Mouse (Mus musculus): ENCODE measurements around the gene Cadps2. TPM values are rescaled to one million over a fixed set of nuclear protein-coding genes. Genes with fewer than 3 reads are reported as not detected.

The Cadps2 gene
- total RNA-seq, 2 experiments from 2014 or later: 1.7 to 1.8 TPM

DNA sequence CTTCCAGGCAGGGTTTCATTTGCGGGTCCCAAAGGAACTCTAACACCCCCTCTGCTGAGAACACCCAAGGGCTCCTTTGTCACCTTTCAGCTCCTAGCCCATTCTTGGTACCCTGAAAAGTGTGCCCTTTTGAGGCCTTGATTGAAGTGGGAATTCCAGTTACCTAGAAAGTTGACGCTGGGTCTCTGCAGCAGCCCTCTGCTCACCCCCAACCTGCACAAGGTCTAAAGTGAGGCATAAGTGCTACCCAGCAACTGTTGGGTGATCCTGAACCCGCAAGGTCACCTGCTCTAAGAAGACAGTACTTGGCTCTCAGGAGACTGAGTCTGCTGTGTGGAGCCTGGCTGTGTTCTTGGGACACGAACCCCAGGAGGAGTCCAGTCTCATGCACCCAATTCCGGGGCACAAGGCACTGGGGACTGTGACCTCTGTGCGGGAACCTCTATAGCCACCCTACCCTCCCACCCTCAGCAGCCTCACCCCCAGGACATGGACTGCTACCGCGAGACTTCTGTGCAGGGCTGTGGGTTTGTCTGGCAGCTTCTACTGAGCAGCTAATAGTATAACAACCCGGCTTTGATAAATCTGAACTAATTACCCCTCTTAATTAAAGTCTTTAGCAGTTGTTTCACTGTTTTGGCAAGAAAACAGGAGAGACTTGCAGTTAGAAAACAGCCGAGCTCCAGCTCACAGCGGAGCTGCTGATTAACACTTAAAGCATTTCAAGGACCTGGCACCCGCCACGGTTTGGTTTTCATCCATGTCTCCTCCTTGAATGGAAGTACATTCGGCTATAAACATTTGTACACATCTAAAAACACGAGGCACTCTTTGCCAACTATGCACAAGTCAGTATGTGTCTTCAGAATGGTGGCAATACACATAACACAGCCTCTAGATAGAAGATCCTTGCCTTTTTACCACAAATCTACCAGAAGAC, 595.1 kb downstream of the Cadps2 start:
- DNase-seq: peak in 1 of 2 experiments; percentile 19
- intact Hi-C loops (cut with DNase I): no loop called here

Other genes starting within 250 kb of the Cadps2 start
- gene Rnf133, start 189.1 kb downstream of the Cadps2 start, total RNA-seq (2021): not detected
- gene Rnf148, start 184.3 kb downstream of the Cadps2 start, total RNA-seq (2021): not detected
- gene Tas2r118, start 130.6 kb upstream of the Cadps2 start, total RNA-seq (2021): not detected